Mouse (Mus musculus) testis, adult 2 months (tissue): ENCODE results near the gene Vmn1r42. TPM values are rescaled to one million over a fixed set of nuclear protein-coding genes. Genes with fewer than 3 reads are reported as not detected.

Source experiments
- H3K27ac ChIP-seq: fragments of 200-500 bp; 2 replicates; pipeline ENCODE4 v1.5.1; 2012; ENCODE audit warnings: low read depth, low read length; ENCODE audit not compliant: control insufficient read depth, insufficient read depth
- H3K27me3 ChIP-seq: fragments of 200-500 bp; 2 replicates; pipeline ENCODE4 v1.6.1; 2012; ENCODE audit warnings: mild to moderate bottlenecking, low read length, moderate library complexity; ENCODE audit not compliant: control insufficient read depth, insufficient read depth
- H3K36me3 ChIP-seq: fragments of 200-500 bp; 2 replicates; pipeline ENCODE4 v1.6.1; 2012; ENCODE audit warnings: mild to moderate bottlenecking, low read length; ENCODE audit not compliant: control insufficient read depth, insufficient read depth
- H3K4me1 ChIP-seq: fragments of 200-500 bp; 2 replicates; pipeline ENCODE4 v1.6.1; 2012; ENCODE audit warnings: low read length; ENCODE audit not compliant: control insufficient read depth, insufficient read depth
- H3K4me3 ChIP-seq: fragments of 200-500 bp; 2 replicates; pipeline ENCODE4 v1.5.1; 2012; ENCODE audit warnings: low read depth, mild to moderate bottlenecking, low read length, moderate library complexity, mixed read lengths; ENCODE audit not compliant: control insufficient read depth
- CTCF ChIP-seq: fragments of 200-500 bp; IDR thresholded peaks from 2 replicates; pipeline ENCODE4 v1.5.1; 2012; ENCODE audit warnings: low read depth, mild to moderate bottlenecking, inconsistent platforms, low read length, moderate library complexity; ENCODE audit not compliant: control insufficient read depth, insufficient read depth, insufficient replicate concordance
- POLR2A ChIP-seq: fragments of 200-500 bp; IDR thresholded peaks from 2 replicates; pipeline ENCODE4 v1.6.1; 2012; ENCODE audit warnings: low read depth, mild to moderate bottlenecking, inconsistent platforms, low read length, moderate library complexity; ENCODE audit not compliant: control insufficient read depth
- polyA plus RNA-seq: library from polyadenylated mRNA; depleted of rRNA; stranded (reverse); fragments of >200 nt; gene quantifications from 2 replicates; pipeline ENCODE4 v1.2.3, GENCODE M21; 2012; rRNA removed

Vmn1r42 gene
- polyA plus RNA-seq, 1 experiment = 0.05 TPM

DNA sequence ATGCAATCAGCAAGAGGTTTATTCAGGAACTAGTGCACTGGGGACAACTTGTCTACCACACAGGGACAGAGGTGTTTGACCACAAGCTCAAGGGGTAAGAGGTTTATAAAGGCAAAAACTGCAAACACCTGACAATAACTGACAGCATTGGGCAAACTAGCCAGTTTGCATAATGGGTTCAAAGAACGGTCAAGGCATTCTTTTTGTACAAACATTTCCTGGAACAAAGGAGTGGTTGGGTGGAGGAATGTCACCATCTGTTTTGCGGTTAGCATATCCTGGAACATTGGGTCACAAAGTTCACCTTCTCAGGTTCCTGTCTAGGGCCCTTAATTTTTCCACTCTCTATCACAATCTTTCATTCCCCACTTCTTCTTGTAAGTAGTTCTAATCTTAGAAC, 16.4 kb downstream of the Vmn1r42 start:
- no peak for TF ChIP-seq CTCF
- TF ChIP-seq POLR2A = no peak
- Histone ChIP-seq H3K4me1 (no peaks in the 10 kb centered on the region), H3K36me3 (no peaks in the 10 kb centered on the region), H3K4me3 (no peak overlapping the region), H3K27ac (no peak overlapping the region), H3K27me3 (no peaks in the 10 kb centered on the region)

DNA sequence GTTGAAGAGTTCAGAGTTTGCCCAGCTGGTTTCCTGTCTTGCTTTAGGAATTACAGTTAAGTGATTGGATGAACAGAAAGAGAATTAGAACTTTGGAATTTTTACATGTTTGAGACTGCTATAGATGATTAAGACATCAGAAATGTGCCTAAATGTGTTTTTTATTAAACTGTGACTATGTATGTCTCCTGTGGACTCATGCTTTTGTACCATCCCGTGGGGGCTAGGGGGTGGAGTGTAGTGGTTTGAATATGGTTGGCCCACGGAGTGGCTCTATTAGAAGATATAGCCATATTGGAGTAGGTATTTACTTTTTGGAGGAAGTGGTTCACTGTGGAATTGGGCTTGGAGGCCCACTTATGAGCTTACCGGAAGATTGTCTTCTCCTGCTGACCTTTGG, 18.7 kb downstream of the Vmn1r42 start:
- TF ChIP-seq POLR2A = no peak
- Histone ChIP-seq H3K4me1 (no peaks in the 10 kb centered on the region), H3K36me3 (no peaks in the 10 kb centered on the region), H3K27me3 (no peaks in the 10 kb centered on the region), H3K4me3 (no peak overlapping the region), H3K27ac (no peak overlapping the region)

Other genes with a start within 250 kb of the Vmn1r42 start
- 199 and 208 TPM in 2 replicates for gene Txnrd3, start 232.4 kb downstream of the Vmn1r42 start, polyA plus RNA-seq
- 0.52 and 1.3 TPM in 2 replicates for gene Vmn1r40, start 168.9 kb downstream of the Vmn1r42 start, polyA plus RNA-seq
- not detected in 2 replicates for gene Vmn1r41, start 135.6 kb downstream of the Vmn1r42 start, polyA plus RNA-seq
- gene Vmn1r43, start within 50 bp of the Vmn1r42 start, polyA plus RNA-seq = 0.93 and 1.2 TPM in 2 replicates
- 0.09 and 0.41 TPM in 2 replicates for gene Vmn1r44, start 7.2 kb upstream of the Vmn1r42 start, polyA plus RNA-seq
- gene Vmn1r45, start 64.2 kb upstream of the Vmn1r42 start, polyA plus RNA-seq = not detected in 2 replicates
- not detected in 2 replicates for gene Vmn1r46, start 92.9 kb upstream of the Vmn1r42 start, polyA plus RNA-seq
- gene Vmn1r47, start 139.7 kb upstream of the Vmn1r42 start, polyA plus RNA-seq = not detected in 2 replicates
- not detected in 2 replicates for gene Vmn1r48, start 160.4 kb upstream of the Vmn1r42 start, polyA plus RNA-seq
- gene Vmn1r49, start 202.1 kb upstream of the Vmn1r42 start, polyA plus RNA-seq = not detected in 2 replicates
- not detected in 2 replicates for gene Vmn1r50, start 225.0 kb upstream of the Vmn1r42 start, polyA plus RNA-seq
- not detected in 2 replicates for gene Vmn1r51, start 246.2 kb upstream of the Vmn1r42 start, polyA plus RNA-seq